ENCODE assay signal across 8 mouse cellular contexts in genomic region chr10:121330940-121331339, GRCm38 (mm10). TPM values are rescaled to one million over a fixed set of nuclear protein-coding genes. Genes with fewer than 3 reads are reported as not detected.
DNase-seq lines count a peak whose midpoint lies in the region; ATAC-seq and TF ChIP-seq lines count a peak whose summit lies in the region.

No protein-coding gene starts in this region.

- H3K9ac ChIP-seq in heart, adult 2 months (ENCODE audit: low read depth, low read length), result no peak overlapping the region
- H3K9ac ChIP-seq in embryonic facial prominence, embryonic 11.5 days (replicated peaks; ENCODE audit: low read length), result no peak overlapping the region
- H3K9ac ChIP-seq in lung, embryonic 14.5 days, result no peak overlapping the region

- H3K4me1 ChIP-seq in heart, adult 2 months (ENCODE audit: control insufficient read depth, insufficient read depth, low read length), result no peaks in the 10 kb centered on the region
- no peaks in the 10 kb centered on the region for H3K4me1 ChIP-seq in heart, embryonic 10.5 days
- H3K4me1 ChIP-seq in embryonic facial prominence, embryonic 11.5 days (ENCODE audit: control insufficient read depth, insufficient read depth, low read length), result no peaks in the 10 kb centered on the region
- no peaks in the 10 kb centered on the region for H3K4me1 ChIP-seq in lung, embryonic 14.5 days (ENCODE audit: insufficient read depth)
- no peaks in the 10 kb centered on the region for H3K4me1 ChIP-seq in small intestine, adult 2 months (ENCODE audit: control insufficient read depth, insufficient read depth, insufficient read length, low read length)

- intact Hi-C loops in heart, adult 2 months (cut with DNase I), result loop anchor here (5.0 kb wide), 1 partner anchor 39 kb away; no protein-coding TSS in a partner anchor

- DNase-seq in heart, adult 2 months, result peak; percentile 62 to 84
- DNase-seq in heart, embryonic 10.5 days (ENCODE audit: low spot score), result no peak
- peak; percentile 87 for DNase-seq in CD4-positive, CD25-positive, alpha-beta regulatory T cell, adult 2 months (ENCODE audit: low read depth, low spot score)
- DNase-seq in adrenal gland, postnatal 4 days (ENCODE audit: low spot score in 2 of 2), result peak; percentile 33 to 41
- DNase-seq in embryonic facial prominence, embryonic 11.5 days (ENCODE audit: low spot score), result peak; percentile 71
- DNase-seq in kidney, adult 9 months, result peak; percentile 67
- DNase-seq in lung, embryonic 14.5 days, result peak; percentile 78

- H3K27me3 ChIP-seq in heart, adult 2 months (ENCODE audit: control insufficient read depth, insufficient read depth, low read length), result no peaks in the 10 kb centered on the region
- no peaks in the 10 kb centered on the region for H3K27me3 ChIP-seq in heart, embryonic 10.5 days (ENCODE audit: insufficient read depth, poor library complexity, severe bottlenecking)
- H3K27me3 ChIP-seq in embryonic facial prominence, embryonic 11.5 days (ENCODE audit: control insufficient read depth, insufficient read depth, low read length), result no peaks in the 10 kb centered on the region
- H3K27me3 ChIP-seq in lung, embryonic 14.5 days (ENCODE audit: insufficient read depth, low read length), result no peaks in the 10 kb centered on the region
- H3K27me3 ChIP-seq in small intestine, adult 2 months (ENCODE audit: control insufficient read depth, insufficient read depth, low read length), result no peaks in the 10 kb centered on the region

- H3K4me2 ChIP-seq in embryonic facial prominence, embryonic 11.5 days (ENCODE audit: low read depth, low read length), result no peak overlapping the region
- no peak overlapping the region for H3K4me2 ChIP-seq in lung, embryonic 14.5 days

- 13% methylated on average over 7 of the region's 7 CpGs for WGBS in heart, adult 2 months
- WGBS in heart, embryonic 10.5 days, result 13% methylated on average over 7 of the region's 7 CpGs
- 18% methylated on average over 7 of the region's 7 CpGs for WGBS in embryonic facial prominence, embryonic 11.5 days
- WGBS in lung, embryonic 14.5 days, result 9% methylated on average over 7 of the region's 7 CpGs
- WGBS in small intestine, adult 2 months, result 14% methylated on average over 7 of the region's 7 CpGs

- no peak overlapping the region for H3K4me3 ChIP-seq in heart, adult 2 months
- no peak overlapping the region for H3K4me3 ChIP-seq in heart, embryonic 10.5 days
- H3K4me3 ChIP-seq in embryonic facial prominence, embryonic 11.5 days (ENCODE audit: low read depth, low read length), result no peak overlapping the region
- no peak overlapping the region for H3K4me3 ChIP-seq in lung, embryonic 14.5 days (ENCODE audit: low read depth, low read length)
- no peak overlapping the region for H3K4me3 ChIP-seq in small intestine, adult 2 months (ENCODE audit: low read depth, low read length)

- TF ChIP-seq POLR2A in heart, adult 2 months (IDR thresholded peaks at IDR 0.05; ENCODE audit: insufficient read depth, low read depth, low read length), result no peak
- no peak for TF ChIP-seq POLR2A in small intestine, adult 2 months (IDR thresholded peaks at IDR 0.05; ENCODE audit: low read depth, low read length)

- ATAC-seq in embryonic facial prominence, embryonic 11.5 days (replicated peaks; ENCODE audit: insufficient number of reproducible peaks, low FRiP score, low TSS enrichment, low read depth), result no peak
- ATAC-seq in lung, embryonic 14.5 days (ENCODE audit: insufficient read depth), result no peak

- H3K79me2 ChIP-seq in heart, adult 2 months (replicated peaks; ENCODE audit: control insufficient read depth, insufficient read depth, low read length), result no peaks in the 10 kb centered on the region

- TF ChIP-seq EP300 in heart, adult 2 months (IDR thresholded peaks at IDR 0.05; ENCODE audit: insufficient read depth, low read depth, low read length), result 0 out of 2 replicates have a peak, but pooled peaks have one; percentile 32

- no peak overlapping the region for H3K27ac ChIP-seq in heart, adult 2 months
- no peak overlapping the region for H3K27ac ChIP-seq in heart, embryonic 10.5 days
- H3K27ac ChIP-seq in embryonic facial prominence, embryonic 11.5 days (replicated peaks; ENCODE audit: low read depth, low read length), result no peak overlapping the region
- no peak overlapping the region for H3K27ac ChIP-seq in lung, embryonic 14.5 days (ENCODE audit: low read depth)
- no peak overlapping the region for H3K27ac ChIP-seq in small intestine, adult 2 months (ENCODE audit: insufficient read depth, low read depth, low read length)

- no peaks in the 10 kb centered on the region for H3K36me3 ChIP-seq in heart, adult 2 months (ENCODE audit: control insufficient read depth, insufficient read depth, low read length)
- H3K36me3 ChIP-seq in heart, embryonic 10.5 days, result no peaks in the 10 kb centered on the region
- H3K36me3 ChIP-seq in embryonic facial prominence, embryonic 11.5 days (replicated peaks; ENCODE audit: control insufficient read depth, insufficient read depth, low read depth, low read length), result no peaks in the 10 kb centered on the region
- H3K36me3 ChIP-seq in lung, embryonic 14.5 days (ENCODE audit: insufficient read depth), result no peaks in the 10 kb centered on the region
- peaks cover 6% of the 10 kb centered on the region for H3K36me3 ChIP-seq in small intestine, adult 2 months (ENCODE audit: control insufficient read depth, insufficient read depth, low read length)

- H3K9me3 ChIP-seq in heart, embryonic 10.5 days, result no peaks in the 10 kb centered on the region
- H3K9me3 ChIP-seq in embryonic facial prominence, embryonic 11.5 days (replicated peaks; ENCODE audit: control insufficient read depth, low read length), result no peaks in the 10 kb centered on the region
- no peaks in the 10 kb centered on the region for H3K9me3 ChIP-seq in lung, embryonic 14.5 days (ENCODE audit: low read depth, low read length)

- TF ChIP-seq CTCF in heart, adult 2 months (IDR thresholded peaks at IDR 0.05), result peak; percentile 93; the same call in 1 of the 2 replicates
- peak; percentile 93 for TF ChIP-seq CTCF in lung, embryonic 14.5 days (IDR thresholded peaks at IDR 0.05; ENCODE audit: low read depth)
- peak; percentile 88; the same call in 1 of the 2 replicates for TF ChIP-seq CTCF in small intestine, adult 2 months (IDR thresholded peaks at IDR 0.05; ENCODE audit: extremely low read depth, insufficient read length, insufficient replicate concordance, low read depth, low read length)

RNA-seq across cellular contexts. Expression of gene Tbc1d30, which starts 20.1 kb away (rescaled TPM):
- total RNA-seq in heart, adult 2 months (2021), result 1 to 10 TPM; 1.8 to 1.9 TPM
- 0.61 and 0.91 TPM in 2 replicates for polyA plus RNA-seq in heart, adult 2 months (2012; rRNA removed)
- 1.3 and 1.9 TPM in 2 replicates for polyA plus RNA-seq in heart, embryonic 10.5 days (2016; fragmentation: Nextera tagmentation; extraction: Ambion mirVana)
- 1 to 10 TPM; 3.8 to 7.1 TPM for total RNA-seq in adrenal gland, postnatal 4 days (2021)
- 2.7 TPM in 2 replicates for polyA plus RNA-seq in embryonic facial prominence, embryonic 11.5 days (2014; fragmentation: Nextera tagmentation; extraction: Ambion mirVana)
- 1.7 and 2.5 TPM in 2 replicates for polyA plus RNA-seq in lung, embryonic 14.5 days (2014; fragmentation: Nextera tagmentation; extraction: Ambion mirVana)
- polyA plus RNA-seq in small intestine, adult 2 months (2012; rRNA removed), result 4.3 and 5.5 TPM in 2 replicates

RNA-seq across cellular contexts. Expression of gene Gns, which starts 34.0 kb away (rescaled TPM):
- total RNA-seq in heart, adult 2 months (2021), result 10 to 100 TPM; 82.1 to 92.2 TPM
- polyA plus RNA-seq in heart, adult 2 months (2012; rRNA removed), result 45.5 and 55.9 TPM in 2 replicates
- polyA plus RNA-seq in heart, embryonic 10.5 days (2016; fragmentation: Nextera tagmentation; extraction: Ambion mirVana), result 31.4 and 33.6 TPM in 2 replicates
- 100 to 1,000 TPM; 121 to 130 TPM for total RNA-seq in adrenal gland, postnatal 4 days (2021)
- polyA plus RNA-seq in embryonic facial prominence, embryonic 11.5 days (2014; fragmentation: Nextera tagmentation; extraction: Ambion mirVana), result 45.3 and 46.6 TPM in 2 replicates
- 46.9 and 47.0 TPM in 2 replicates for polyA plus RNA-seq in lung, embryonic 14.5 days (2014; fragmentation: Nextera tagmentation; extraction: Ambion mirVana)
- polyA plus RNA-seq in small intestine, adult 2 months (2012; rRNA removed), result 89.5 and 149 TPM in 2 replicates
